Comparison of ENCODE assay signal across 2 mouse cellular contexts in genomic region chr11:70980232-70980631, GRCm38 (mm10).
TF ChIP-seq lines count a peak whose summit lies in the region.

No protein-coding gene starts in this region.

TF ChIP-seq in CH12.LX, 34 proteins besides CTCF, POLR2A, EP300 and RAD21:
- no peak for TF ChIP-seq JUND (conservative IDR thresholded peaks at IDR 0.05; ENCODE audit: low read depth, low read length)
- no peak for TF ChIP-seq MAZ (IDR thresholded peaks at IDR 0.05; ENCODE audit: low read depth, low read length)
- no peak for TF ChIP-seq HCFC1 (IDR thresholded peaks at IDR 0.05; ENCODE audit: low read depth, low read length)
- TF ChIP-seq POLR2AphosphoS2 (IDR thresholded peaks at IDR 0.05; ENCODE audit: low read depth, low read length): 0 out of 2 replicates have a peak, but pooled peaks have one; percentile 22
- no peak for TF ChIP-seq TBP (conservative IDR thresholded peaks at IDR 0.05; ENCODE audit: low read depth, low read length)
- peak; percentile 74 for TF ChIP-seq MAX (IDR thresholded peaks at IDR 0.05; ENCODE audit: low read length)
- no peak for TF ChIP-seq ZMIZ1 (IDR thresholded peaks at IDR 0.05; ENCODE audit: low read depth, low read length)
- no peak for TF ChIP-seq MAFK (IDR thresholded peaks at IDR 0.05; ENCODE audit: insufficient replicate concordance, low read length)
- no peak for TF ChIP-seq CHD2 (IDR thresholded peaks at IDR 0.05; ENCODE audit: low read length)
- TF ChIP-seq ZC3H11A (IDR thresholded peaks at IDR 0.05; ENCODE audit: low read depth, low read length): no peak
- TF ChIP-seq SMC3 (IDR thresholded peaks at IDR 0.05; ENCODE audit: low read depth, low read length): no peak
- no peak for TF ChIP-seq MEF2A (IDR thresholded peaks at IDR 0.05; ENCODE audit: borderline replicate concordance, low read depth, low read length)
- TF ChIP-seq USF1 (IDR thresholded peaks at IDR 0.05; ENCODE audit: low read depth, low read length): no peak
- TF ChIP-seq PAX5 (IDR thresholded peaks at IDR 0.05; ENCODE audit: low read length): no peak
- peak; percentile 31; the same call in 1 of the 2 replicates for TF ChIP-seq ELF1 (IDR thresholded peaks at IDR 0.05; ENCODE audit: low read depth, low read length)
- 0 out of 2 replicates have a peak, but pooled peaks have one; percentile 23 for TF ChIP-seq KAT2A (IDR thresholded peaks at IDR 0.05; ENCODE audit: insufficient replicate concordance, low read length)
- peak; percentile 91 for TF ChIP-seq IRF4 (IDR thresholded peaks at IDR 0.05; ENCODE audit: low read depth, low read length)
- no peak for TF ChIP-seq USF2 (conservative IDR thresholded peaks at IDR 0.05; ENCODE audit: low read depth, low read length)
- no peak for TF ChIP-seq ZKSCAN1 (IDR thresholded peaks at IDR 0.05; ENCODE audit: borderline replicate concordance, low read depth, low read length)
- no peak for TF ChIP-seq NELFE (IDR thresholded peaks at IDR 0.05; ENCODE audit: low read depth, low read length)
- TF ChIP-seq E2F4 (IDR thresholded peaks at IDR 0.05; ENCODE audit: insufficient replicate concordance, low read depth, low read length): no peak
- peak; percentile 100 for TF ChIP-seq BHLHE40 (IDR thresholded peaks at IDR 0.05; ENCODE audit: low read depth, low read length)
- no peak for TF ChIP-seq ZNF384 (IDR thresholded peaks at IDR 0.05; ENCODE audit: low read depth, low read length)
- peak; percentile 94 for TF ChIP-seq MYC (IDR thresholded peaks at IDR 0.05; ENCODE audit: low read depth, low read length)
- peak; percentile 44; the same call in 1 of the 2 replicates for TF ChIP-seq SIN3A (IDR thresholded peaks at IDR 0.05; ENCODE audit: low read length)
- no peak for TF ChIP-seq CHD1 (IDR thresholded peaks at IDR 0.05; ENCODE audit: low read depth, low read length)
- peak; percentile 81 for TF ChIP-seq ETS1 (conservative IDR thresholded peaks at IDR 0.05; ENCODE audit: low read depth, low read length)
- peak; percentile 51 for TF ChIP-seq TCF12 (IDR thresholded peaks at IDR 0.05; ENCODE audit: low read depth, low read length)

TF ChIP-seq in MEL, 35 proteins besides CTCF, POLR2A, EP300 and RAD21:
- TF ChIP-seq POLR2AphosphoS2 (IDR thresholded peaks at IDR 0.05; ENCODE audit: low read length) (no peak; the same call in 1 of the 2 replicates), GATA1 (IDR thresholded peaks at IDR 0.05; ENCODE audit: low read depth, low read length) (0 out of 2 replicates have a peak, but pooled peaks have one; percentile 11), MXI1 (IDR thresholded peaks at IDR 0.05; ENCODE audit: low read depth, low read length) (no peak), ZC3H11A (IDR thresholded peaks at IDR 0.05; ENCODE audit: low read depth, low read length) (no peak), TBP (IDR thresholded peaks at IDR 0.05; ENCODE audit: low read depth, low read length) (no peak), GABPA (IDR thresholded peaks at IDR 0.05; ENCODE audit: low read depth, low read length) (no peak), CHD1 (IDR thresholded peaks at IDR 0.05; ENCODE audit: low read depth, low read length) (no peak), E2F4 (IDR thresholded peaks at IDR 0.05; ENCODE audit: borderline replicate concordance, low read depth, low read length) (no peak), POLR2AphosphoS5 (IDR thresholded peaks at IDR 0.05; ENCODE audit: borderline replicate concordance, low read depth, low read length) (no peak), USF2 (IDR thresholded peaks at IDR 0.05; ENCODE audit: borderline replicate concordance in 1 of 2, insufficient read depth in 1 of 2, low read depth in 1 of 2, low read length in 2 of 2) (no peak), USF1 (IDR thresholded peaks at IDR 0.05; ENCODE audit: low read depth, low read length) (no peak), JUND (IDR thresholded peaks at IDR 0.05; ENCODE audit: low read depth, low read length) (no peak), MAFK (IDR thresholded peaks at IDR 0.05; ENCODE audit: borderline replicate concordance, low read depth, low read length) (no peak), MYB (IDR thresholded peaks at IDR 0.05; ENCODE audit: low read depth, low read length) (no peak), ZMIZ1 (IDR thresholded peaks at IDR 0.05; ENCODE audit: low read depth, low read length) (peak; percentile 39; the same call in 1 of the 2 replicates)
